Mouse (Mus musculus): ENCODE results near the gene Sytl3.

Gene Sytl3

GRCm38 (mm10) chr17:6755176-6755575 is 96.3 kb downstream of the Sytl3 start:
- DNase-seq (ENCODE audit: low spot score in 2 of 2) = no peak

- no peak for DNase-seq (ENCODE audit: low spot score in 2 of 2)
Observed at GRCm38 (mm10) chr17:6755873-6756272, 97.0 kb downstream of the Sytl3 start.

- no peak for DNase-seq (ENCODE audit: low spot score in 2 of 2)
Observed at GRCm38 (mm10) chr17:6757902-6758301, 99.0 kb downstream of the Sytl3 start.

GRCm38 (mm10) chr17:6758845-6759244 is 100.0 kb downstream of the Sytl3 start:
- DNase-seq (ENCODE audit: low spot score in 2 of 2) = no peak

- no peak for DNase-seq (ENCODE audit: low spot score in 2 of 2)
Observed at GRCm38 (mm10) chr17:6759717-6760292, 100.9 kb downstream of the Sytl3 start.

GRCm38 (mm10) chr17:6763513-6764226 is 104.8 kb downstream of the Sytl3 start:
- no peak for DNase-seq (ENCODE audit: low spot score in 2 of 2)

- no peak for DNase-seq (ENCODE audit: low spot score in 2 of 2)
Observed at GRCm38 (mm10) chr17:6764227-6764593, 105.3 kb downstream of the Sytl3 start.

GRCm38 (mm10) chr17:6764730-6765129 is 105.8 kb downstream of the Sytl3 start:
- no peak for DNase-seq (ENCODE audit: low spot score in 2 of 2)

- DNase-seq (ENCODE audit: low spot score in 2 of 2) = no peak
Observed at GRCm38 (mm10) chr17:6765886-6766285, 107.0 kb downstream of the Sytl3 start.

- DNase-seq (ENCODE audit: low spot score in 2 of 2) = no peak
Observed at GRCm38 (mm10) chr17:6766823-6767222, 107.9 kb downstream of the Sytl3 start.

- DNase-seq (ENCODE audit: low spot score in 2 of 2) = no peak
Observed at GRCm38 (mm10) chr17:6767771-6768170, 108.9 kb downstream of the Sytl3 start.

GRCm38 (mm10) chr17:6768301-6768788 is 109.5 kb downstream of the Sytl3 start:
- DNase-seq (ENCODE audit: low spot score in 2 of 2) = no peak

- DNase-seq (ENCODE audit: low spot score in 2 of 2) = no peak
Observed at GRCm38 (mm10) chr17:6769602-6770001, 110.7 kb downstream of the Sytl3 start.

- no peak for DNase-seq (ENCODE audit: low spot score in 2 of 2)
Observed at GRCm38 (mm10) chr17:6771661-6772489, 113.0 kb downstream of the Sytl3 start.

GRCm38 (mm10) chr17:6772490-6772773 is 113.5 kb downstream of the Sytl3 start:
- DNase-seq (ENCODE audit: low spot score in 2 of 2) = no peak

- DNase-seq (ENCODE audit: low spot score in 2 of 2) = no peak
Observed at GRCm38 (mm10) chr17:6773249-6773966, 114.5 kb downstream of the Sytl3 start.

GRCm38 (mm10) chr17:6775221-6775620 is 116.3 kb downstream of the Sytl3 start:
- no peak for DNase-seq (ENCODE audit: low spot score in 2 of 2)

- no peak for DNase-seq (ENCODE audit: low spot score in 2 of 2)
Observed at GRCm38 (mm10) chr17:6775671-6776070, 116.8 kb downstream of the Sytl3 start.

- DNase-seq (ENCODE audit: low spot score in 2 of 2) = no peak
Observed at GRCm38 (mm10) chr17:6776123-6776522, 117.2 kb downstream of the Sytl3 start.

- DNase-seq (ENCODE audit: low spot score in 2 of 2) = no peak
Observed at GRCm38 (mm10) chr17:6776576-6776975, 117.7 kb downstream of the Sytl3 start.

- no peak for DNase-seq (ENCODE audit: low spot score in 2 of 2)
Observed at GRCm38 (mm10) chr17:6777061-6777460, 118.2 kb downstream of the Sytl3 start.

All from right cerebral cortex, postnatal 36 days (tissue).